Comparison of ENCODE assay signal across 21 mouse cellular contexts in the genomic region with DNA sequence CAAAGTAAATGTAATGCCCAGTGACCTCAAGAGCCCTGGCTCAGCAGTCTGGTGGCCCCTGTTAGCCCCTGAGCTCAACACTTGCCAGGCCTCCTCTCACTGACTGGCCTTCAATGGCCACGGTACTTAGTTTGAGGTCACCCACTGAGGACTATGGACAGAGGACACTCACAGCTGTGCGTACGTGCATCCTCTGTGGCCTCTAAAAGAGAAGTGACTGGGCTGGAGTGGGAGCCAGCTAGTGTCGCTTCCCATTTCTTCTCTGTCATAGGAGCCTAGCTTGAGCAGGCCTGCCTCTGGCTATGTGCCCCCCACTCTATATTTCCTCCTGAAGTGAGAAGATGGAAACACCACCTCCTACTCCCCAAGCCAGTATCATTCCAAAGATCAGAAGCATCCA.
DNase-seq lines count a peak whose midpoint lies in the region; ATAC-seq and TF ChIP-seq lines count a peak whose summit lies in the region.
"Had no signal": no experiment of that assay in that cellular context is flagged by ENCODE, and none has a peak within 500 bp of the region (broad histone marks: within the 10 kb centered on the region; RNA-seq: fewer than 3 reads in every experiment).

No protein-coding gene starts in this region.

- WGBS in liver, postnatal 0 days (ENCODE audit: insufficient replicate concordance) = 52% methylated on average over 4 of the region's 4 CpGs
- 13% methylated on average over 4 of the region's 4 CpGs for WGBS in macrophage (ENCODE audit: missing documents)
- 79% methylated on average over 4 of the region's 4 CpGs for WGBS in midbrain, postnatal 0 days

- H3K4me3 ChIP-seq in liver, postnatal 0 days (ENCODE audit: low read depth, low read length) = no peak overlapping the region
- no peak overlapping the region for H3K4me3 ChIP-seq in macrophage (ENCODE audit: inconsistent target)
- no peak overlapping the region for H3K4me3 ChIP-seq in midbrain, postnatal 0 days (ENCODE audit: low read depth, low read length)
- H3K4me3 ChIP-seq: embryonic facial prominence, embryonic 13.5 days; gastrocnemius, adult 2 months; heart, embryonic 15.5 days; hindbrain, embryonic 13.5 days had no signal

- ATAC-seq in liver, postnatal 0 days = peak; percentile 36; the same call in 1 of the 2 replicates
- peak; percentile 52 for ATAC-seq in common myeloid progenitor, adult 5-6 weeks (replicated peaks; ENCODE audit: low read depth, poor library complexity, severe bottlenecking)
- ATAC-seq in midbrain, postnatal 0 days (ENCODE audit: low FRiP score) = no peak
- ATAC-seq: forebrain, embryonic 14.5 days; hindbrain, postnatal 0 days had no signal

- no peak for DNase-seq in liver, postnatal 0 days
- DNase-seq in liver = no peak
- peak; percentile 27 for DNase-seq in retina, embryonic 14.5 days (ENCODE audit: low spot score)
- DNase-seq in adrenal gland, postnatal 25 days = no peak
- DNase-seq in midbrain, postnatal 0 days (ENCODE audit: low spot score) = no peak
- DNase-seq: adrenal gland, adult 2 months; adrenal gland, postnatal 36 days; cerebellum, adult 11-12 months; cerebellum, adult 9-10 months; cerebellum, postnatal 25 days; gastrocnemius, adult 2 months; gastrocnemius, postnatal 25 days; heart, postnatal 14 days had no signal

- no peaks in the 10 kb centered on the region for H3K79me2 ChIP-seq in macrophage (ENCODE audit: inconsistent target)

- no peaks in the 10 kb centered on the region for H3K36me3 ChIP-seq in liver, postnatal 0 days (replicated peaks; ENCODE audit: insufficient read depth, low read length)
- no peaks in the 10 kb centered on the region for H3K36me3 ChIP-seq in macrophage (ENCODE audit: inconsistent target)
- no peaks in the 10 kb centered on the region for H3K36me3 ChIP-seq in midbrain, postnatal 0 days (ENCODE audit: insufficient read depth, low read length)
- H3K36me3 ChIP-seq: embryonic facial prominence, embryonic 13.5 days; heart, embryonic 15.5 days; hindbrain, embryonic 13.5 days had no signal

- no peak overlapping the region for H3K27ac ChIP-seq in liver, postnatal 0 days (ENCODE audit: low read depth)
- peak overlapping the region; percentile 55 for H3K27ac ChIP-seq in macrophage
- no peak overlapping the region for H3K27ac ChIP-seq in midbrain, postnatal 0 days (ENCODE audit: low read depth, low read length)
- H3K27ac ChIP-seq: embryonic facial prominence, embryonic 13.5 days; gastrocnemius, adult 2 months; heart, embryonic 15.5 days; hindbrain, embryonic 13.5 days; hindbrain, postnatal 0 days had no signal

- TF ChIP-seq EP300 in liver, postnatal 0 days (IDR thresholded peaks at IDR 0.05; ENCODE audit: low read depth) = no peak

- no peaks in the 10 kb centered on the region for H3K27me3 ChIP-seq in liver, postnatal 0 days (ENCODE audit: insufficient read depth, low read length)
- no peaks in the 10 kb centered on the region for H3K27me3 ChIP-seq in midbrain, postnatal 0 days (ENCODE audit: insufficient read depth, low read length)
- H3K27me3 ChIP-seq: embryonic facial prominence, embryonic 13.5 days; heart, embryonic 15.5 days; hindbrain, embryonic 13.5 days had no signal

- no peak overlapping the region for H3K9ac ChIP-seq in liver, postnatal 0 days (replicated peaks)
- H3K9ac ChIP-seq in midbrain, postnatal 0 days (replicated peaks; ENCODE audit: low read length, poor library complexity, severe bottlenecking) = no peak overlapping the region
- H3K9ac ChIP-seq: embryonic facial prominence, embryonic 13.5 days; heart, embryonic 15.5 days; hindbrain, embryonic 13.5 days had no signal

- TF ChIP-seq CTCF in liver, postnatal 0 days (IDR thresholded peaks at IDR 0.05; ENCODE audit: low read depth) = no peak
- no peak for TF ChIP-seq CTCF in midbrain, postnatal 0 days (IDR thresholded peaks at IDR 0.05)

- H3K4me1 ChIP-seq in liver, postnatal 0 days (ENCODE audit: insufficient read depth) = no peaks in the 10 kb centered on the region
- H3K4me1 ChIP-seq in midbrain, postnatal 0 days (ENCODE audit: insufficient read depth, low read length) = peaks cover 5% of the 10 kb centered on the region; the same call in 1 of the 2 replicates

- H3K9me3 ChIP-seq in liver, postnatal 0 days (ENCODE audit: low read length) = no peaks in the 10 kb centered on the region
- H3K9me3 ChIP-seq in midbrain, postnatal 0 days (ENCODE audit: low read length) = no peaks in the 10 kb centered on the region
- H3K9me3 ChIP-seq: embryonic facial prominence, embryonic 13.5 days; heart, embryonic 15.5 days; hindbrain, embryonic 13.5 days had no signal

- no peak overlapping the region for H3K4me2 ChIP-seq in liver, postnatal 0 days (ENCODE audit: low read depth, low read length)
- H3K4me2 ChIP-seq in midbrain, postnatal 0 days (ENCODE audit: low read depth, low read length, poor library complexity, severe bottlenecking) = no peak overlapping the region
- H3K4me2 ChIP-seq: embryonic facial prominence, embryonic 13.5 days; heart, embryonic 11.5 days; heart, embryonic 15.5 days; hindbrain, embryonic 13.5 days had no signal
